Mouse (Mus musculus) liver, embryonic 14.5 days (tissue): ENCODE data around the gene Atn1. TPM values are rescaled to one million over a fixed set of nuclear protein-coding genes. Genes with fewer than 3 reads are reported as not detected.

ENCODE experiments used
- ATAC-seq: fragments of 200-750 bp; cut with Nextera tagmentation; 2 replicates; pipeline ENCODE4 v1.8.0; 2017; ENCODE audit warnings: moderate number of reproducible peaks, mild to moderate bottlenecking, moderate library complexity; ENCODE audit not compliant: insufficient read depth
- DNase-seq, 3 experiments: peaks; one replicate each; pipeline ENCODE4 v3.0.0-alpha.2; 2012 to 2013; ENCODE audit warnings: low read depth in 3 of 3, low spot score in 3 of 3
- H3K27ac ChIP-seq: fragments of 300-500 bp; sonication (generic); 2 replicates; pipeline ENCODE4 v1.5.1; 2014; ENCODE audit warnings: moderate library complexity, mild to moderate bottlenecking, control low read depth, inconsistent platforms
- H3K27me3 ChIP-seq: fragments of 300-500 bp; sonication (generic); 2 replicates; pipeline ENCODE4 v1.6.1; 2014; ENCODE audit warnings: mild to moderate bottlenecking, low read length, moderate library complexity; ENCODE audit not compliant: control insufficient read depth, insufficient read depth
- H3K36me3 ChIP-seq: fragments of 300-500 bp; sonication (generic); replicated peaks from 2 replicates; pipeline ENCODE4 v1.6.1; 2014; ENCODE audit warnings: low read depth; ENCODE audit not compliant: control insufficient read depth, insufficient read depth
- H3K4me1 ChIP-seq, 2 experiments: fragments of 200-500 bp in 1 of 2; fragments of 300-500 bp in 1 of 2; sonication (generic) in 1 of 2; replicated peaks; 2 replicates each; pipeline ENCODE4 v1.6.1; 2012 to 2014; ENCODE audit warnings: antibody characterized with exemption in 1 of 2, inconsistent platforms in 1 of 2, low read length in 1 of 2; ENCODE audit not compliant: control insufficient read depth in 2 of 2, insufficient read depth in 2 of 2
- H3K4me2 ChIP-seq: fragments of 300-500 bp; sonication (generic); 2 replicates; pipeline ENCODE4 v1.6.1; 2014; ENCODE audit warnings: low read depth, mild to moderate bottlenecking, control low read depth, moderate library complexity
- H3K4me3 ChIP-seq, 2 experiments: fragments of 200-500 bp in 1 of 2; fragments of 300-500 bp in 1 of 2; sonication (generic) in 1 of 2; 2 replicates each; pipeline ENCODE4 v1.5.1; 2012 to 2014; ENCODE audit warnings: low read depth in 2 of 2, low read length in 2 of 2, mild to moderate bottlenecking in 2 of 2, control low read depth in 1 of 2, inconsistent platforms in 1 of 2, moderate library complexity in 1 of 2; ENCODE audit not compliant: insufficient read depth in 1 of 2
- H3K9ac ChIP-seq: fragments of 300-500 bp; sonication (generic); replicated peaks from 2 replicates; pipeline ENCODE4 v1.6.1; 2014; ENCODE audit warnings: mild to moderate bottlenecking, control low read depth, moderate library complexity
- H3K9me3 ChIP-seq: fragments of 300-500 bp; sonication (generic); 2 replicates; pipeline ENCODE4 v1.6.1; 2016; ENCODE audit warnings: low read length, mixed read lengths; ENCODE audit not compliant: control insufficient read depth
- CTCF ChIP-seq: IDR thresholded peaks from 2 replicates; pipeline ENCODE4 v1.5.1; 2016; ENCODE audit warnings: antibody characterized with exemption, low read depth, control low read depth
- EP300 ChIP-seq: IDR thresholded peaks from 2 replicates; pipeline ENCODE4 v1.6.1; 2016; ENCODE audit warnings: antibody characterized with exemption, low read depth
- WGBS: fragments of 180-500 bp; shearing (Covaris S2); extraction: QIAGEN DNeasy Blood & Tissue Kit; methylation state at CpG from one replicate; pipeline ENCODE4 v1.1.7; 2014; ENCODE audit not compliant: insufficient replicate concordance; 5-methylcytosine and 5-hydroxymethylcytosine counted together
- polyA plus RNA-seq, 2 experiments: library from polyadenylated mRNA; depleted of rRNA in 1 of 2; stranded (reverse) in 1 of 2; unstranded in 1 of 2; fragments of >200 nt; fragmentation: Nextera tagmentation in 1 of 2; extraction: Ambion mirVana in 1 of 2; gene quantifications; 2 replicates each; pipeline versions ENCODE4 v1.2.1 to v1.2.3; 2012 to 2014

The Atn1 gene
- polyA plus RNA-seq, 2 experiments, result 0.58 to 2.8 TPM

DNA sequence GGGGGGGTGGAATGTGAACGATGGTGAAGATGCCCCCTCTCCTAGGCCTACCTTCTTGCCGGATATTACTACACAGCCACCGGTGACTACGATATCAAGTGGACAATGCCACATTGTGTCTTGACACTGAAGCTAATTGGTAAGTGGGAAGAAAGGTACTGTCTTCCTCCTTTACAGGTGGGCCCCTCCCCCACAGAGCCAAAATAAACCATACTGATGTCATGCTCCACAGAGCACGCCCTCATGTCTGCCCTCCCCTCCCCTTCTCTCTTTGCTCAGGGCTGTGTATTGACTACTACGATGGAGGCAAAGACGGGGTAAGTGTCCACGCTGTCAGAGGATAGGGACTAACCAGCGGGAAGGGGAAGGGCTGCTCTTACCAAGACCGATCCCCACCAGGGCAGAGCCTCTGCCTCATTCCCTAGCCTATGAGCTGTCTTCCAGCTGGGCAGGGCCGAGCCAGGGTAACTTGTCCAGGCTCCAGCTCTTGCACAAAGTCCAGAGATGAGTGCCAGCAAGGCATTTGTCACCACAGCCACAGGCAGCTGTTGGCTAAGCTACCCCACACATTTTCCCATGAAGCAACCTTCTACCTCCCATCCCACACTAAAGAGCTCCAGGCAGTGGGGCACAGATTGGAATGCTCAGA, 56.2 kb downstream of the Atn1 start:
- Histone ChIP-seq H3K9ac (no peak overlapping the region), H3K27ac (no peak overlapping the region), H3K36me3 (peaks cover 70% of the 10 kb centered on the region), H3K4me3 (no peak overlapping the region), H3K4me2 (no peak overlapping the region), H3K27me3 (no peaks in the 10 kb centered on the region), H3K9me3 (no peaks in the 10 kb centered on the region), H3K4me1 (no peaks in the 10 kb centered on the region)
- ATAC-seq (peak; percentile 16; the same call in 1 of the 2 replicates), DNase-seq (no peak)
- WGBS, result 75% methylated on average over 11 of the region's 11 CpGs
- TF ChIP-seq EP300, result no peak
- no peak for TF ChIP-seq CTCF

DNA sequence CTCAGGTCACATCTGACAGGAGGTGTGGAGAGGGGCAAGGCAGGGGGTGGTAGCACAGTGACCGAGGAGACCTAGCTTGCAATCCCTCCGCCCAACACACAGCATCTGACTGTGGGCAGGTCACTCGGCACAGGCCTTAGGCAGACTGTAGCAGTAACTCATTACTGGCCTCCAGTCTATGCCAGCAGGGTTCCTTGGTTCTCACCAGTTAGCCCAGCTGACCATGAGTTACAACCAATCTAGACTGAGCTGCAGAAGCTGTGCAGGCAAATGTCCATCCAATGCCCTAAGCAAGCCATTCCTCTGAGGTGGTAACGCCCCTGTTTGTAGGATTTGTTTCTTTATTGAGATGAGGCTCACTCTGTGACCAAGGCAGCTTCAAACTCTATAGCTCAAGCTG, 57.0 kb downstream of the Atn1 start:
- Histone ChIP-seq H3K27me3 (no peaks in the 10 kb centered on the region), H3K9ac (no peak overlapping the region), H3K4me3 (no peak overlapping the region), H3K9me3 (no peaks in the 10 kb centered on the region), H3K27ac (no peak overlapping the region), H3K4me2 (no peak overlapping the region), H3K4me1 (no peaks in the 10 kb centered on the region), H3K36me3 (peaks cover 63% of the 10 kb centered on the region)
- DNase-seq, result no peak
- ATAC-seq, result no peak
- WGBS, result 77% methylated on average over 4 of the region's 4 CpGs
- TF ChIP-seq EP300 (no peak), CTCF (no peak)

GRCm38 (mm10) chr6:124698751-124699150, 57.6 kb downstream of the Atn1 start:
- WGBS, result 74% methylated on average over 6 of the region's 6 CpGs
- Histone ChIP-seq H3K4me3 (no peak overlapping the region), H3K36me3 (peaks cover 56% of the 10 kb centered on the region), H3K9me3 (no peaks in the 10 kb centered on the region), H3K9ac (no peak overlapping the region), H3K27me3 (no peaks in the 10 kb centered on the region), H3K4me2 (no peak overlapping the region), H3K4me1 (no peaks in the 10 kb centered on the region), H3K27ac (no peak overlapping the region)
- TF ChIP-seq CTCF (no peak), EP300 (no peak)
- DNase-seq (no peak), ATAC-seq (no peak)

DNA sequence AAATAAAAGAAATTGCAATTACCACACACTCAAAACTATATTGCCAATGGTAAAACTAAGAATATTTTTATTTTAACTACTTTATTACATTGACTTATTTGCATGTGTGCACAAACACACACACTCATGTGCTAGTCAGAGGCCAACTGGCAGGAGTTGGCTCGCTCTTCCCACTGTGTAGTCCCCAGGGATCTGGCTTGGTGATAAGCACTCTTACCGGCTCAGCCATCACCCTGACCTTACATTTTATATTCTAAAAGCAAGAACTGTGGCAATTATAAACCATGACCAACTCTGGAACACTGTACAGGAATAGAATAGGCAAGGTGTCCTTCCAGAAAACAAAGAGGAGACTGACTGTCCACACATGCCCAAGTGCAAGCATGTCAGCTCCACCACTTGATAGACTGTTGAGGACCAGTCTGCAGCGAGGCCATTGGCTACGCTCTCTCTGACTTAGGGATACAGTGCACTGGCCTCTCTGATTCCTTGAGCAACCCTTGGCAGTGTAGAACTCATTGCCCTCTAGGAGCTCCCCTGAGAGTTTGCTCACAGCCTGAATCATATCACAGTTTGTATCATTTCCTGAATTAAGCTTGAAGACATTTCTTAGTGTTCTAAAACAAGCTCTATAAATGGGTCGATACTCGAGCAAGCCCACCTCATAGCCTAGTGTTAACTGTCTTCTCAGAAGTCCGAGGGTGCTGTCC, 59.7 kb downstream of the Atn1 start:
- Histone ChIP-seq H3K4me2 (no peak overlapping the region), H3K36me3 (peaks cover 37% of the 10 kb centered on the region), H3K27ac (no peak overlapping the region), H3K9ac (no peak overlapping the region), H3K27me3 (no peaks in the 10 kb centered on the region), H3K4me3 (no peak overlapping the region), H3K9me3 (no peaks in the 10 kb centered on the region), H3K4me1 (peaks cover 0 to 11% of the 10 kb centered on the region in 2 experiments; a peak in 2 of 4 replicates)
- WGBS, result 77% methylated on average over 7 of the region's 7 CpGs
- DNase-seq, result no peak
- TF ChIP-seq EP300 (no peak), CTCF (no peak)
- no peak for ATAC-seq

DNA sequence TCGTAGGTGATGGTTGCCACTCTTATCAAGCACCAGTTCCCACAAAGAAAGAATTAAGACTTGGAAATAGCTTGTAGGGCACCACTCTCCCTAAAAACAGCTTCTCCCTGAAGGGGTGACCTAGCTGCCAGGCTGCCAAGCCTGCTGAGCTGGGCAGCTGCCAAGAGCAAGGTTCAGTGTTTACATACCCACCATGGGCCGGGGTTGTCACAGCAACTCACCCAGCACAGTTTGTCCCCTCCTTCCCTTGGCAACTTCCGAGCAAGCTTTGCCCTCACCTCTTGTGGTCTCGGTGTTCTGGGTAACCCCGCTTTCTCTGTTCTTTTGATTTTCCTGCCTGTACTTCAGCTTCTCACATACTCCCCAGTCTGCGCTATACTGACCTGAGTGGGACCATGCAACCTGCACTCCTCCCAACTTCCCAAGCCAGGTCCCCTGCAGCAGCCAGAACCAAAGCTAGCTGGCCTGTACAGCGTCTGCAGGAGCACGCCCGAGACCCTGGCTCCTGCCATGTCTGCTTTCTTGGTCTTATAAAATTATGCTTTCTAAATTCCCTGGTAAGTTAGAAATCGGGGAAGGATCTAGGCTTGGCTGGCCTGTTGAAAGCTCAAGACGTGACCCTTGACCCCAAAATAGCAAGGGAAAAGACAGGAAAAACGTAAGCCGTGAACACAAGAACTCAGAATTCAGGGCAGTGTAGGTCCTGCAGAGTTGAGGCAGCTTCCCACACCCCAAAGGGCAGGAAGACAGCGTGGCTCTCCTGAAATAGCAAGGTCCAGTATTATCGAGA, 62.0 kb downstream of the Atn1 start:
- Histone ChIP-seq H3K27me3 (no peaks in the 10 kb centered on the region), H3K4me3 (no peak overlapping the region), H3K36me3 (peaks cover 17% of the 10 kb centered on the region), H3K9me3 (no peaks in the 10 kb centered on the region), H3K4me2 (no peak overlapping the region), H3K9ac (no peak overlapping the region), H3K27ac (no peak overlapping the region), H3K4me1 (peaks cover 0 to 11% of the 10 kb centered on the region in 2 experiments; a peak in 2 of 4 replicates)
- WGBS, result 76% methylated on average over 15 of the region's 15 CpGs
- TF ChIP-seq EP300 (no peak), CTCF (no peak)
- no peak for DNase-seq
- ATAC-seq, result no peak
